In genomic region chr17:32839083-32839802, GRCm38 (mm10) we compare ENCODE assay signal across 9 mouse cellular contexts. TPM values are rescaled to one million over a fixed set of nuclear protein-coding genes. Genes with fewer than 3 reads are reported as not detected.
DNase-seq lines count a peak whose midpoint lies in the region; ATAC-seq lines count a peak whose summit lies in the region.
"Had no signal": no experiment of that assay in that cellular context is flagged by ENCODE, and none has a peak within 500 bp of the region (broad histone marks: within the 10 kb centered on the region; RNA-seq: fewer than 3 reads in every experiment).

No protein-coding gene starts in this region.

- H3K4me1 ChIP-seq in embryonic facial prominence, embryonic 13.5 days = peaks cover 3% of the 10 kb centered on the region; the same call in 1 of the 2 replicates
- no peaks in the 10 kb centered on the region for H3K4me1 ChIP-seq in hindbrain, embryonic 16.5 days (ENCODE audit: control insufficient read depth, insufficient read depth, low read depth, low read length)

- WGBS in embryonic facial prominence, embryonic 13.5 days = 27% methylated on average over 15 of the region's 15 CpGs
- WGBS in hindbrain, embryonic 16.5 days = 43% methylated on average over 15 of the region's 15 CpGs

- H3K36me3 ChIP-seq in embryonic facial prominence, embryonic 13.5 days = no peaks in the 10 kb centered on the region
- H3K36me3 ChIP-seq in hindbrain, embryonic 16.5 days (ENCODE audit: control insufficient read depth, insufficient read depth, low read length) = no peaks in the 10 kb centered on the region

- no peaks in the 10 kb centered on the region for H3K27me3 ChIP-seq in embryonic facial prominence, embryonic 13.5 days
- H3K27me3 ChIP-seq in hindbrain, embryonic 16.5 days (replicated peaks; ENCODE audit: control insufficient read depth, insufficient read depth, low read length) = no peaks in the 10 kb centered on the region

- no peaks in the 10 kb centered on the region for H3K9me3 ChIP-seq in embryonic facial prominence, embryonic 13.5 days
- H3K9me3 ChIP-seq in hindbrain, embryonic 16.5 days (ENCODE audit: control insufficient read depth, low read length) = peaks cover 5% of the 10 kb centered on the region; the same call in 1 of the 2 replicates

- peak; percentile 83 for DNase-seq in heart, adult 11 months
- DNase-seq in heart, adult 9 months (ENCODE audit: low spot score in 2 of 2) = no peak
- DNase-seq in R1 (ENCODE audit: low read depth, low spot score) = peak; percentile 59
- DNase-seq in kidney, postnatal 25 days = peak; percentile 2 to 41
- no peak for DNase-seq in spleen, postnatal 14 days (ENCODE audit: low spot score in 2 of 2)
- DNase-seq in thymus, postnatal 36 days = no peak

- ATAC-seq in embryonic facial prominence, embryonic 13.5 days (ENCODE audit: insufficient number of reproducible peaks, insufficient read depth, low FRiP score, low TSS enrichment, low read depth) = no peak
- no peak for ATAC-seq in hindbrain, embryonic 16.5 days

- no peak overlapping the region for H3K4me3 ChIP-seq in embryonic facial prominence, embryonic 13.5 days
- H3K4me3 ChIP-seq in hindbrain, embryonic 16.5 days (ENCODE audit: low read length) = no peak overlapping the region

- H3K9ac ChIP-seq in embryonic facial prominence, embryonic 13.5 days = no peak overlapping the region
- no peak overlapping the region for H3K9ac ChIP-seq in hindbrain, embryonic 16.5 days (ENCODE audit: low read depth, low read length)
- H3K9ac ChIP-seq: hindbrain, embryonic 14.5 days had no signal

- H3K27ac ChIP-seq in embryonic facial prominence, embryonic 13.5 days = no peak overlapping the region
- H3K27ac ChIP-seq in hindbrain, embryonic 16.5 days (ENCODE audit: low read depth, low read length) = no peak overlapping the region
- H3K27ac ChIP-seq: hindbrain, embryonic 14.5 days had no signal

- peak overlapping the region; percentile 35 for H3K4me2 ChIP-seq in embryonic facial prominence, embryonic 13.5 days
- H3K4me2 ChIP-seq in hindbrain, embryonic 16.5 days (ENCODE audit: low read length) = no peak overlapping the region
- H3K4me2 ChIP-seq: hindbrain, embryonic 14.5 days had no signal

RNA-seq across cellular contexts. Expression of gene Zfp799, which starts 9.2 kb away (rescaled TPM):
- 20.2 TPM in 2 replicates for polyA plus RNA-seq in embryonic facial prominence, embryonic 13.5 days (2015; fragmentation: Nextera tagmentation; extraction: Ambion mirVana)
- 13.2 and 17.8 TPM in 2 replicates for polyA plus RNA-seq in hindbrain, embryonic 16.5 days (2015; fragmentation: Nextera tagmentation; extraction: Ambion mirVana)

RNA-seq across cellular contexts. Expression of gene Zfp811, which starts 29.5 kb away (rescaled TPM):
- polyA plus RNA-seq in embryonic facial prominence, embryonic 13.5 days (2015; fragmentation: Nextera tagmentation; extraction: Ambion mirVana) = 6.8 and 9.4 TPM in 2 replicates
- 45.5 and 48.7 TPM in 2 replicates for polyA plus RNA-seq in hindbrain, embryonic 16.5 days (2015; fragmentation: Nextera tagmentation; extraction: Ambion mirVana)

RNA-seq across cellular contexts. Expression of gene Zfp871, which starts 51.2 kb away (rescaled TPM):
- 37.2 and 41.1 TPM in 2 replicates for polyA plus RNA-seq in embryonic facial prominence, embryonic 13.5 days (2015; fragmentation: Nextera tagmentation; extraction: Ambion mirVana)
- 35.9 and 41.2 TPM in 2 replicates for polyA plus RNA-seq in hindbrain, embryonic 16.5 days (2015; fragmentation: Nextera tagmentation; extraction: Ambion mirVana)

RNA-seq across cellular contexts. Expression of gene Zfp870, which starts 52.2 kb away (rescaled TPM):
- polyA plus RNA-seq in embryonic facial prominence, embryonic 13.5 days (2015; fragmentation: Nextera tagmentation; extraction: Ambion mirVana) = 8.7 and 10.0 TPM in 2 replicates
- polyA plus RNA-seq in hindbrain, embryonic 16.5 days (2015; fragmentation: Nextera tagmentation; extraction: Ambion mirVana) = 8.2 and 9.2 TPM in 2 replicates

Comparison
In these comparisons a context has a peak if more than half of its experiments do, and no peak if none do; other contexts are left out.
1. DNase-seq: peak in heart, adult 11 months (single experiment), R1 (single experiment) and kidney, postnatal 25 days (2 of 2); none in heart, adult 9 months (0 of 2), spleen, postnatal 14 days (0 of 2) and thymus, postnatal 36 days (0 of 2).